ENCODE assay signal across 14 mouse cellular contexts in genomic region chr5:123313058-123313630, GRCm38 (mm10).
"Had no signal": no experiment of that assay in that cellular context is flagged by ENCODE, and none has a peak within 500 bp of the region (broad histone marks: within the 10 kb centered on the region; RNA-seq: fewer than 3 reads in every experiment).

No protein-coding gene starts in this region.

- H3K36me3 ChIP-seq: limb, embryonic 10.5 days; liver, embryonic 15.5 days; lung, embryonic 15.5 days; neural tube, embryonic 13.5 days; stomach, embryonic 15.5 days had no signal

- H3K9ac ChIP-seq: liver, embryonic 15.5 days; lung, embryonic 15.5 days; neural tube, embryonic 13.5 days; stomach, embryonic 15.5 days had no signal

- H3K4me2 ChIP-seq: liver, embryonic 11.5 days; liver, embryonic 15.5 days; lung, embryonic 15.5 days; midbrain, embryonic 11.5 days; neural tube, embryonic 13.5 days; stomach, embryonic 15.5 days had no signal

- H3K27ac ChIP-seq: left cerebral cortex, adult 2 months; liver, embryonic 15.5 days; lung, embryonic 15.5 days; neural tube, embryonic 13.5 days; stomach, embryonic 15.5 days had no signal

- DNase-seq: kidney, adult 8-10 months; retina, postnatal 1 day; right cerebral cortex, postnatal 4 days; spleen, adult 18-20 months had no signal

- H3K4me3 ChIP-seq: left cerebral cortex, adult 2 months; limb, embryonic 10.5 days; liver, embryonic 15.5 days; lung, embryonic 15.5 days; megakaryocyte, embryonic 14.5 days; neural tube, embryonic 13.5 days; stomach, embryonic 15.5 days had no signal

- H3K9me3 ChIP-seq: limb, embryonic 10.5 days; liver, embryonic 15.5 days; lung, embryonic 15.5 days; neural tube, embryonic 13.5 days; stomach, embryonic 15.5 days had no signal

- ATAC-seq: midbrain, embryonic 16.5 days had no signal

- H3K27me3 ChIP-seq: liver, embryonic 15.5 days; lung, embryonic 15.5 days; neural tube, embryonic 13.5 days; stomach, embryonic 15.5 days had no signal
